Mouse (Mus musculus) thymus, postnatal 10 days (tissue): Measurements from ENCODE around the gene Hacd3.

Experiments used
- DNase-seq, 2 experiments: peaks; one replicate each; pipeline ENCODE4 v3.0.0; 2021; ENCODE audit warnings: low spot score in 2 of 2

Gene Hacd3

GRCm38 (mm10) chr9:64951161-64951657, 70.3 kb downstream of the Hacd3 start, which contains the start of gene Slc24a1:
Gene Slc24a1, minus strand, starts transcription at chr9:64951607.
- no peak for DNase-seq

- no peak for DNase-seq
Measured at GRCm38 (mm10) chr9:64947483-64948095, 73.9 kb downstream of the Hacd3 start.

- DNase-seq: no peak
Measured at GRCm38 (mm10) chr9:64943997-64944396, 77.5 kb downstream of the Hacd3 start.

GRCm38 (mm10) chr9:64941650-64942049, 79.8 kb downstream of the Hacd3 start:
- no peak for DNase-seq

- DNase-seq: no peak
Measured at GRCm38 (mm10) chr9:64940731-64941346, 80.7 kb downstream of the Hacd3 start.

- DNase-seq: no peak
Measured at GRCm38 (mm10) chr9:64939790-64940189, 81.7 kb downstream of the Hacd3 start.

GRCm38 (mm10) chr9:64939281-64939680, 82.2 kb downstream of the Hacd3 start:
- DNase-seq: no peak

GRCm38 (mm10) chr9:64938535-64938934, 83.0 kb downstream of the Hacd3 start:
- DNase-seq: no peak

GRCm38 (mm10) chr9:64937491-64937890, 84.0 kb downstream of the Hacd3 start:
- DNase-seq: no peak
